Mouse (Mus musculus): ENCODE results near the gene Bcar1.

DNA sequence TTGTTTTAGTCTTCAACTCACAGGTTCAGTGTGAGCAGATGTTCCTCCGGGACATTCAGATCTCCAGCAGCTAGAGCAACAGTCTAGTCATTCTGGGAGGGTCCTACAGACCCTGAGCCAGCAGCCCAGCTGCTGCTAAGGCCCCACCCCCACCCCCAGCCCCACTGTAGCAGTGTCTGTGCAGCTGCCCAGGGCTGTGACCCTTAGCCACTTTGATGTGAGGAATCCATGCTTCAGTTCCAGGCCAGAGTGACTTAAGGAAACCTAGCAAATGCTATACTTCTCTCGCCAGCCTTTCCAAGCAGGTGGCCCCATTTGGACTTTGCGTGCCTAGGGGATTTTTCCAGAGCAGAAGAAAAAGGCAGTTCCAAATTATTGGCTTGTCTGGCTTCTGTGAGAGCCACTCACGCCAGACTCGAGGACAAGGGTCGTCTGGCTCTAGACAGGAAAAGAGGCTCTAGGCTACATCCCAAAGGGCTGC is 50.3 kb downstream of the Bcar1 start:
- TF ChIP-seq EP300 (IDR thresholded peaks at IDR 0.05; ENCODE audit: low read depth) (no peak), CTCF (IDR thresholded peaks at IDR 0.05; ENCODE audit: low read depth) (no peak)
